Mouse (Mus musculus): Measurements from ENCODE around the gene Kcnc4. TPM values are rescaled to one million over a fixed set of nuclear protein-coding genes. Genes with fewer than 3 reads are reported as not detected.
A peak's percentile ranks its signal among the peaks of the same experiment; 100 is the strongest.

Gene Kcnc4
- total and polyA plus RNA-seq, 3 experiments = 0.10 to 0.51 (median 0.18) TPM

GRCm38 (mm10) chr3:107488637-107489036 lies 29.3 kb upstream of the Kcnc4 start:
- no peak overlapping the region for H3K27ac ChIP-seq
- H3K79me2 ChIP-seq (replicated peaks; ENCODE audit: control insufficient read depth, insufficient read depth, low read length) = no peaks in the 10 kb centered on the region
- no peaks in the 10 kb centered on the region for H3K4me1 ChIP-seq (ENCODE audit: control insufficient read depth, insufficient read depth, low read length)
- no peaks in the 10 kb centered on the region for H3K27me3 ChIP-seq (ENCODE audit: control insufficient read depth, insufficient read depth, low read length)
- intact Hi-C loops (cut with DNase I) = loop anchor here (5.0 kb wide), 1 partner anchor 89 kb away; no protein-coding TSS in a partner anchor
- H3K36me3 ChIP-seq (ENCODE audit: control insufficient read depth, insufficient read depth, low read length) = no peaks in the 10 kb centered on the region
- H3K9ac ChIP-seq (ENCODE audit: low read depth, low read length) = no peak overlapping the region
- TF ChIP-seq CTCF (IDR thresholded peaks at IDR 0.05) (no peak), EP300 (IDR thresholded peaks at IDR 0.05; ENCODE audit: insufficient read depth, low read depth, low read length) (no peak), POLR2A (IDR thresholded peaks at IDR 0.05; ENCODE audit: insufficient read depth, low read depth, low read length) (no peak)
- no peak overlapping the region for H3K4me3 ChIP-seq
- WGBS = 36% methylated on average over 4 of the region's 4 CpGs
- DNase-seq = no peak

DNA sequence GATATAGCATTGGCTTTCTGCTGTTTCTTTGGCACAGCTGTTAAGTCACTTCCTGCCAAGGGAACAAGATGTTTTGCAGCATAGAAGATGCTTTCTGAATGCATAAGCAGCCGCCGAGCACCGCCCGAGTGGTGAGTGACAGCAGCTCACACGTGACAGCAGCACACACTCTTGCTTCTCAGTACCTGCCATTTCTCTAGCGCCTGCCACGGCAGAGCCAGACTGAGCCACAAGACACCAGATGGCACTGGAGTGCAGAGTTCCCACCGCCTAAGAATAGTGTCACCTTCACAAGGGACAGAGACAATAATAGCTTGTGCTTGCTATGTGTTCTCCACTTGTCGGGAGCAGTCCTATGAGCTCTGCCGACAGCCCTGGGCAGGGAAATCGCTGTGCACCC lies 23.9 kb upstream of the Kcnc4 start:
- no peaks in the 10 kb centered on the region for H3K36me3 ChIP-seq (ENCODE audit: control insufficient read depth, insufficient read depth, low read length)
- no peaks in the 10 kb centered on the region for H3K79me2 ChIP-seq (replicated peaks; ENCODE audit: control insufficient read depth, insufficient read depth, low read length)
- H3K4me3 ChIP-seq = no peak overlapping the region
- intact Hi-C loops (cut with DNase I) = loop anchor here (5.0 kb wide), 1 partner anchor 74 kb away; the partner anchor contains the start of gene Ubl4b
- 31% methylated on average over 11 of the region's 11 CpGs for WGBS
- H3K4me1 ChIP-seq (ENCODE audit: control insufficient read depth, insufficient read depth, low read length) = no peaks in the 10 kb centered on the region
- H3K27ac ChIP-seq = peak overlapping the region; percentile 73
- peak; percentile 39 to 70 for DNase-seq
- no peak overlapping the region for H3K9ac ChIP-seq (ENCODE audit: low read depth, low read length)
- TF ChIP-seq POLR2A (IDR thresholded peaks at IDR 0.05; ENCODE audit: insufficient read depth, low read depth, low read length) (no peak), CTCF (IDR thresholded peaks at IDR 0.05) (peak; percentile 72), EP300 (IDR thresholded peaks at IDR 0.05; ENCODE audit: insufficient read depth, low read depth, low read length) (peak; percentile 71)
- H3K27me3 ChIP-seq (ENCODE audit: control insufficient read depth, insufficient read depth, low read length) = no peaks in the 10 kb centered on the region

GRCm38 (mm10) chr3:107480660-107481059 lies 21.3 kb upstream of the Kcnc4 start:
- H3K4me1 ChIP-seq (ENCODE audit: control insufficient read depth, insufficient read depth, low read length) = no peaks in the 10 kb centered on the region
- TF ChIP-seq CTCF (IDR thresholded peaks at IDR 0.05) (no peak), EP300 (IDR thresholded peaks at IDR 0.05; ENCODE audit: insufficient read depth, low read depth, low read length) (no peak), POLR2A (IDR thresholded peaks at IDR 0.05; ENCODE audit: insufficient read depth, low read depth, low read length) (no peak)
- 41% methylated on average over 3 of the region's 3 CpGs for WGBS
- intact Hi-C loops (cut with DNase I) = loop anchor here (5.0 kb wide), 1 partner anchor 77 kb away; the partner anchor contains the start of gene Ubl4b
- DNase-seq = no peak
- H3K79me2 ChIP-seq (replicated peaks; ENCODE audit: control insufficient read depth, insufficient read depth, low read length) = no peaks in the 10 kb centered on the region
- H3K9ac ChIP-seq (ENCODE audit: low read depth, low read length) = no peak overlapping the region
- no peak overlapping the region for H3K27ac ChIP-seq
- H3K36me3 ChIP-seq (ENCODE audit: control insufficient read depth, insufficient read depth, low read length) = no peaks in the 10 kb centered on the region
- H3K27me3 ChIP-seq (ENCODE audit: control insufficient read depth, insufficient read depth, low read length) = no peaks in the 10 kb centered on the region
- H3K4me3 ChIP-seq = no peak overlapping the region

GRCm38 (mm10) chr3:107472198-107472597 lies 12.8 kb upstream of the Kcnc4 start:
- DNase-seq = peak; percentile 27 to 42
- Histone ChIP-seq H3K79me2 (replicated peaks; ENCODE audit: control insufficient read depth, insufficient read depth, low read length) (no peaks in the 10 kb centered on the region), H3K9ac (ENCODE audit: low read depth, low read length) (no peak overlapping the region), H3K36me3 (ENCODE audit: control insufficient read depth, insufficient read depth, low read length) (no peaks in the 10 kb centered on the region), H3K4me1 (ENCODE audit: control insufficient read depth, insufficient read depth, low read length) (no peaks in the 10 kb centered on the region), H3K27ac (no peak overlapping the region), H3K27me3 (ENCODE audit: control insufficient read depth, insufficient read depth, low read length) (no peaks in the 10 kb centered on the region), H3K4me3 (no peak overlapping the region)
- intact Hi-C loops (cut with DNase I) = no loop called here
- peak; percentile 100 for TF ChIP-seq CTCF (IDR thresholded peaks at IDR 0.05)
- TF ChIP-seq EP300 (IDR thresholded peaks at IDR 0.05; ENCODE audit: insufficient read depth, low read depth, low read length) = peak; percentile 62; the same call in 1 of the 2 replicates
- no peak for TF ChIP-seq POLR2A (IDR thresholded peaks at IDR 0.05; ENCODE audit: insufficient read depth, low read depth, low read length)
- WGBS = 31% methylated on average over 6 of the region's 6 CpGs

DNA sequence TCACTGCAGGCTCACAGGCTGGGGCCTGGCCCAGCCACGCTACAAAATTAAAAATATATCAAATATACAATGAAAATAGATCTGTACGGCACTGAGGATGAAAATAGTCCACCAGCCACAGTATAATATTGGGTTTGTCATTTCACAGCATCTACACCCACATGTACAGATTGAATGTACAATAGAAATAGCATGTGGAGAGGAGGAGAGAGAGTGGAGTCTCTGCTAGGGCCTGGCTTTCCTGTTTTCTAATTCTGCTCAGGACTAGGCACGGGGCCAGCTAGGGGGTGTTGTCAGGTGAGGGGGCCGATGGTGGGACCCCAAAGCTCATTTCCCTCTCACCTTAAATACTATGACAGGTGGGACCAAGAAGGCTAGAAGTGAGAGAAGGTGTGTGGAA lies 9.7 kb upstream of the Kcnc4 start:
- Histone ChIP-seq H3K27ac (no peak overlapping the region), H3K79me2 (replicated peaks; ENCODE audit: control insufficient read depth, insufficient read depth, low read length) (no peaks in the 10 kb centered on the region), H3K27me3 (ENCODE audit: control insufficient read depth, insufficient read depth, low read length) (no peaks in the 10 kb centered on the region), H3K36me3 (ENCODE audit: control insufficient read depth, insufficient read depth, low read length) (no peaks in the 10 kb centered on the region), H3K4me1 (ENCODE audit: control insufficient read depth, insufficient read depth, low read length) (no peaks in the 10 kb centered on the region), H3K9ac (ENCODE audit: low read depth, low read length) (no peak overlapping the region), H3K4me3 (no peak overlapping the region)
- intact Hi-C loops (cut with DNase I) = loop anchor here (5.0 kb wide), 2 partner anchors 192 to 377 kb away; partner anchors contain the start of gene Lamtor5
- 70% methylated on average over 4 of the region's 4 CpGs for WGBS
- TF ChIP-seq POLR2A (IDR thresholded peaks at IDR 0.05; ENCODE audit: insufficient read depth, low read depth, low read length) = no peak
- no peak for TF ChIP-seq CTCF (IDR thresholded peaks at IDR 0.05)
- TF ChIP-seq EP300 (IDR thresholded peaks at IDR 0.05; ENCODE audit: insufficient read depth, low read depth, low read length) = no peak
- DNase-seq = no peak

DNA sequence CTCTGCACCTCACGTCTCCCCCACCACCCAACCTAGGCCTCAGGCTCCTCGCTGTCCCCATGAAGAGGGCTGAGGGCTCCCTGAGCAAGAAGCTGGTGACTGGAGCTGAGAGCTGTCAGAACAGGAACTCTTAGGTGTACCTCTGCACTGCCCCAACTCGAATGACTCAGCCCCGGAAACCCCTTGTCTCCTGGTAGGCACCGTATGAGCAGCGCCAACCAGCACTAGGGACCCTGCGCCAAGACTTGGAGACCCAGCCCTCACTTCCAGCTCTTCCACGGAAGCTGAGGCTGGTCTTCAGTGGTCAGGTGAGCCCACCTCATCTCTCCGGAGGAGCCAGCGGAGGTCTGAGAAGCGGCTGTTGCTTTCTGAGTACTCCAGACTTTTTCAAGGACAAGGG lies 8.8 kb upstream of the Kcnc4 start:
- H3K79me2 ChIP-seq (replicated peaks; ENCODE audit: control insufficient read depth, insufficient read depth, low read length) = no peaks in the 10 kb centered on the region
- DNase-seq = no peak
- H3K36me3 ChIP-seq (ENCODE audit: control insufficient read depth, insufficient read depth, low read length) = no peaks in the 10 kb centered on the region
- no peak overlapping the region for H3K9ac ChIP-seq (ENCODE audit: low read depth, low read length)
- 85% methylated on average over 11 of the region's 11 CpGs for WGBS
- no peaks in the 10 kb centered on the region for H3K4me1 ChIP-seq (ENCODE audit: control insufficient read depth, insufficient read depth, low read length)
- H3K4me3 ChIP-seq = no peak overlapping the region
- H3K27ac ChIP-seq = no peak overlapping the region
- intact Hi-C loops (cut with DNase I) = loop anchor here (5.0 kb wide), 2 partner anchors 191 to 376 kb away; partner anchors contain the start of gene Lamtor5
- TF ChIP-seq POLR2A (IDR thresholded peaks at IDR 0.05; ENCODE audit: insufficient read depth, low read depth, low read length) (no peak), EP300 (IDR thresholded peaks at IDR 0.05; ENCODE audit: insufficient read depth, low read depth, low read length) (no peak), CTCF (IDR thresholded peaks at IDR 0.05) (no peak)
- H3K27me3 ChIP-seq (ENCODE audit: control insufficient read depth, insufficient read depth, low read length) = no peaks in the 10 kb centered on the region

Measured in heart, adult 2 months (tissue).